ENCODE assay signal across 19 mouse cellular contexts in genomic region chr15:31819219-31819618, GRCm38 (mm10).
A peak's percentile ranks its signal among the peaks of the same experiment; 100 is the strongest.
DNase-seq lines count a peak whose midpoint lies in the region; ATAC-seq and TF ChIP-seq lines count a peak whose summit lies in the region.
"Had no signal": no experiment of that assay in that cellular context is flagged by ENCODE, and none has a peak within 500 bp of the region (broad histone marks: within the 10 kb centered on the region; RNA-seq: fewer than 3 reads in every experiment).

No protein-coding gene starts in this region.

- no peak overlapping the region for H3K4me3 ChIP-seq in lung, postnatal 0 days (ENCODE audit: low read depth, low read length)
- no peak overlapping the region for H3K4me3 ChIP-seq in midbrain, embryonic 13.5 days (replicated peaks)
- H3K4me3 ChIP-seq: forebrain, embryonic 13.5 days; liver, embryonic 13.5 days had no signal

- H3K4me1 ChIP-seq in lung, postnatal 0 days (ENCODE audit: insufficient read depth, low read depth, low read length): no peaks in the 10 kb centered on the region
- H3K4me1 ChIP-seq in midbrain, embryonic 13.5 days (replicated peaks): no peaks in the 10 kb centered on the region
- H3K4me1 ChIP-seq: forebrain, embryonic 13.5 days; liver, embryonic 13.5 days had no signal

- TF ChIP-seq EP300 in lung, postnatal 0 days (IDR thresholded peaks at IDR 0.05): peak; percentile 64

- no peak overlapping the region for H3K4me2 ChIP-seq in lung, postnatal 0 days (replicated peaks; ENCODE audit: low read depth, low read length)
- H3K4me2 ChIP-seq in midbrain, embryonic 13.5 days (replicated peaks): no peak overlapping the region
- H3K4me2 ChIP-seq: forebrain, embryonic 13.5 days; heart, embryonic 11.5 days; liver, embryonic 13.5 days had no signal

- peak; percentile 70 for ATAC-seq in lung, postnatal 0 days
- no peak for ATAC-seq in midbrain, embryonic 13.5 days
- ATAC-seq in frontal cortex, adult (ENCODE audit: low TSS enrichment): no peak
- ATAC-seq: CD4-positive, CD25-positive, alpha-beta regulatory T cell, adult 4 months; forebrain, embryonic 13.5 days; hindbrain, embryonic 16.5 days; midbrain, embryonic 16.5 days had no signal

- no peaks in the 10 kb centered on the region for H3K9me3 ChIP-seq in lung, postnatal 0 days (ENCODE audit: low read length)
- no peaks in the 10 kb centered on the region for H3K9me3 ChIP-seq in midbrain, embryonic 13.5 days
- H3K9me3 ChIP-seq: forebrain, embryonic 13.5 days; liver, embryonic 13.5 days had no signal

- no peaks in the 10 kb centered on the region for H3K36me3 ChIP-seq in lung, postnatal 0 days (ENCODE audit: insufficient read depth, low read length)
- no peaks in the 10 kb centered on the region for H3K36me3 ChIP-seq in midbrain, embryonic 13.5 days
- H3K36me3 ChIP-seq: liver, embryonic 13.5 days had no signal

- H3K27me3 ChIP-seq in lung, postnatal 0 days (replicated peaks; ENCODE audit: insufficient read depth, low read length): no peaks in the 10 kb centered on the region
- no peaks in the 10 kb centered on the region for H3K27me3 ChIP-seq in midbrain, embryonic 13.5 days
- H3K27me3 ChIP-seq: forebrain, embryonic 13.5 days; liver, embryonic 13.5 days had no signal

- H3K9ac ChIP-seq in lung, postnatal 0 days (replicated peaks; ENCODE audit: low read depth): no peak overlapping the region
- no peak overlapping the region for H3K9ac ChIP-seq in midbrain, embryonic 13.5 days (replicated peaks)
- H3K9ac ChIP-seq: forebrain, embryonic 13.5 days; liver, embryonic 13.5 days had no signal

- WGBS in lung, postnatal 0 days: 33% methylated on average over 6 of the region's 6 CpGs
- 63% methylated on average over 6 of the region's 6 CpGs for whole genome bisulfite sequencing in midbrain, embryonic 13.5 days

- no peak for TF ChIP-seq CTCF in brain, embryonic 14.5 days (IDR thresholded peaks at IDR 0.05; ENCODE audit: borderline replicate concordance, extremely low read depth, insufficient read depth, insufficient read length)
- TF ChIP-seq CTCF in lung, postnatal 0 days (IDR thresholded peaks at IDR 0.05): no peak

- DNase-seq in brain, embryonic 14.5 days (ENCODE audit: low read depth): peak; percentile 22
- DNase-seq in cerebellum, adult 11-12 months: peak; percentile 50
- DNase-seq in cerebellum, postnatal 36 days: peak; percentile 24 to 45
- peak; percentile 65 for DNase-seq in lung, postnatal 0 days (ENCODE audit: low spot score)
- DNase-seq in adrenal gland, postnatal 4 days (ENCODE audit: low spot score in 2 of 2): no peak
- DNase-seq: adrenal gland, postnatal 14 days; heart, postnatal 36 days; kidney, adult 18-20 months; kidney, postnatal 4 days; liver, embryonic 13.5 days; right cerebral cortex, postnatal 4 days; thymus, adult 18-20 months had no signal

- H3K27ac ChIP-seq in lung, postnatal 0 days (ENCODE audit: low read length): no peak overlapping the region
- no peak overlapping the region for H3K27ac ChIP-seq in midbrain, embryonic 13.5 days
- H3K27ac ChIP-seq: forebrain, embryonic 13.5 days; liver, embryonic 13.5 days had no signal

- no peak for TF ChIP-seq POLR2A in brain, embryonic 14.5 days (IDR thresholded peaks at IDR 0.05; ENCODE audit: borderline replicate concordance, extremely low read depth, insufficient read depth, insufficient read length, poor library complexity, severe bottlenecking)

Comparison
In these comparisons a context has a peak if more than half of its experiments do, and no peak if none do; other contexts are left out.
1. DNase-seq: peak in brain, embryonic 14.5 days (single experiment), cerebellum, adult 11-12 months (single experiment), cerebellum, postnatal 36 days (2 of 2) and lung, postnatal 0 days (single experiment); none in adrenal gland, postnatal 4 days (0 of 2).